Mouse (Mus musculus): ENCODE data around the gene 4930451I11Rik. TPM values are rescaled to one million over a fixed set of nuclear protein-coding genes. Genes with fewer than 3 reads are reported as not detected.

Gene 4930451I11Rik
- polyA plus RNA-seq, 1 experiment from 2014 or later = not detected

GRCm38 (mm10) chr7:126821835-126822511 is 9.5 kb downstream of the 4930451I11Rik start:
- Histone ChIP-seq H3K4me2 (replicated peaks; ENCODE audit: low read depth, low read length) (no peak overlapping the region), H3K4me1 (ENCODE audit: insufficient read depth, low read length) (peaks cover 7% of the 10 kb centered on the region), H3K9me3 (ENCODE audit: low read length) (peaks cover 5% of the 10 kb centered on the region; the same call in 1 of the 2 replicates), H3K27me3 (ENCODE audit: insufficient read depth, low read length) (peaks cover 18% of the 10 kb centered on the region), H3K4me3 (ENCODE audit: low read length) (no peak overlapping the region), H3K27ac (ENCODE audit: low read length) (no peak overlapping the region), H3K9ac (replicated peaks; ENCODE audit: low read length) (no peak overlapping the region), H3K36me3 (ENCODE audit: insufficient read depth, low read length) (no peaks in the 10 kb centered on the region)
- ATAC-seq (ENCODE audit: low FRiP score, low TSS enrichment) = peak; percentile 44; the same call in 1 of the 2 replicates
- 24% methylated on average over 7 of the region's 7 CpGs for whole genome bisulfite sequencing

- H3K27me3 ChIP-seq (ENCODE audit: insufficient read depth, low read length) = peaks cover 7% of the 10 kb centered on the region; the same call in 1 of the 2 replicates
- peaks cover 7% of the 10 kb centered on the region for H3K4me1 ChIP-seq (ENCODE audit: insufficient read depth, low read length)
- ATAC-seq (ENCODE audit: low FRiP score, low TSS enrichment) = no peak
- H3K4me3 ChIP-seq (ENCODE audit: low read length) = no peak overlapping the region
- no peaks in the 10 kb centered on the region for H3K36me3 ChIP-seq (ENCODE audit: insufficient read depth, low read length)
- no peak overlapping the region for H3K4me2 ChIP-seq (replicated peaks; ENCODE audit: low read depth, low read length)
- no peak overlapping the region for H3K27ac ChIP-seq (ENCODE audit: low read length)
- H3K9ac ChIP-seq (replicated peaks; ENCODE audit: low read length) = no peak overlapping the region
- H3K9me3 ChIP-seq (ENCODE audit: low read length) = peaks cover 5% of the 10 kb centered on the region; the same call in 1 of the 2 replicates
- WGBS = 29% methylated on average over 1 of the region's 1 CpGs
These were observed 12.6 kb downstream of the 4930451I11Rik start for GRCm38 (mm10) chr7:126818818-126819217.

DNA sequence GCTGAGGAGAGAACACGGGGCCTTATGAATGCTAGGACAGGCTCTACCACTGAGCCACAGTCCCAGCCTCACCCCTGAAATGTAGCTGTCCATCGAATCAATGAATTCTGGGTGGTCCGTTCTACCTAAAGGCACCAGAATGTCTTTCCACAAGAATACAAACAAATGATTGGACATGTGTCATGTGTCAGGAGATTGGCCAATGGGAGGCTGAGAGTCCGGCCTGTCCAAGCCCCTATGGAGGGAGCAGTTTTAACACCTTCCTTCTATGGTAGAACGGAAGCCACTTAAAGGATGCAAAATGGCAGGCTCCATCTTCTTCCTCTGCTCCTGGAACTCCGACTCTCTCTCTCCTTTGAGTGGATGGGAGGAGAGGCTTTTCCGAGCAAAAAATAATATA is 13.8 kb downstream of the 4930451I11Rik start:
- WGBS = 82% methylated on average over 7 of the region's 7 CpGs
- no peak for ATAC-seq (ENCODE audit: low FRiP score, low TSS enrichment)

DNA sequence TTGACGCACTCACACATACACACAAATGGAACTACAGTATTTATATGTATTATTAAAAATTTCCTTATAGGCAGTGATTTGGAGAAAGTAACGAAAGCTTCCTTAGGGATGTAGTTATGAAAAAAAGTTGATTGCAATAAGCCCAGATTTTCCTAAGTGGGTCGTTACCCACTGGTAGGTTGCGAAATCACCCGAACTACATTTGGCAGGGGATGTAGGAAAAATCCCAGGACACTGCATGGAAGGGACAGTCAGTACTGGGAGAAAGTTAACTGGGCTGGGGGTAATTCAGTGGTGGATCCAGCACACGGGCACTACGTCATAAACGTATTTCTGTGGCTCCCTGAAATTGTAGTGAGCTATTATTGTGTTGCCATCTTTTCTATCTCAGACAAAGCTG is 14.9 kb downstream of the 4930451I11Rik start:
- H3K4me3 ChIP-seq (ENCODE audit: low read length) = no peak overlapping the region
- no peak for ATAC-seq (ENCODE audit: low FRiP score, low TSS enrichment)
- no peak overlapping the region for H3K27ac ChIP-seq (ENCODE audit: low read length)
- peaks cover 5% of the 10 kb centered on the region; the same call in 1 of the 2 replicates for H3K9me3 ChIP-seq (ENCODE audit: low read length)
- 90% methylated on average over 8 of the region's 8 CpGs for whole genome bisulfite sequencing
- no peaks in the 10 kb centered on the region for H3K36me3 ChIP-seq (ENCODE audit: insufficient read depth, low read length)
- H3K9ac ChIP-seq (replicated peaks; ENCODE audit: low read length) = no peak overlapping the region
- H3K4me2 ChIP-seq (replicated peaks; ENCODE audit: low read depth, low read length) = no peak overlapping the region
- no peaks in the 10 kb centered on the region for H3K4me1 ChIP-seq (ENCODE audit: insufficient read depth, low read length)
- H3K27me3 ChIP-seq (ENCODE audit: insufficient read depth, low read length) = no peaks in the 10 kb centered on the region

More for the DNA sequence above, 13.8 kb downstream of the 4930451I11Rik start:
- H3K27me3 ChIP-seq (ENCODE audit: insufficient read depth, low read length) = no peaks in the 10 kb centered on the region
- no peak overlapping the region for H3K27ac ChIP-seq (ENCODE audit: low read length)
- no peak overlapping the region for H3K9ac ChIP-seq (replicated peaks; ENCODE audit: low read length)
- no peaks in the 10 kb centered on the region for H3K36me3 ChIP-seq (ENCODE audit: insufficient read depth, low read length)
- no peak overlapping the region for H3K4me3 ChIP-seq (ENCODE audit: low read length)
- no peaks in the 10 kb centered on the region for H3K4me1 ChIP-seq (ENCODE audit: insufficient read depth, low read length)
- peaks cover 5% of the 10 kb centered on the region; the same call in 1 of the 2 replicates for H3K9me3 ChIP-seq (ENCODE audit: low read length)
- H3K4me2 ChIP-seq (replicated peaks; ENCODE audit: low read depth, low read length) = no peak overlapping the region

GRCm38 (mm10) chr7:126815726-126816222 is 15.7 kb downstream of the 4930451I11Rik start:
- Histone ChIP-seq H3K27ac (ENCODE audit: low read length) (no peak overlapping the region), H3K9me3 (ENCODE audit: low read length) (peaks cover 5% of the 10 kb centered on the region; the same call in 1 of the 2 replicates), H3K27me3 (ENCODE audit: insufficient read depth, low read length) (no peaks in the 10 kb centered on the region), H3K4me1 (ENCODE audit: insufficient read depth, low read length) (no peaks in the 10 kb centered on the region), H3K4me2 (replicated peaks; ENCODE audit: low read depth, low read length) (no peak overlapping the region), H3K36me3 (ENCODE audit: insufficient read depth, low read length) (no peaks in the 10 kb centered on the region), H3K9ac (replicated peaks; ENCODE audit: low read length) (no peak overlapping the region), H3K4me3 (ENCODE audit: low read length) (no peak overlapping the region)
- WGBS = 56% methylated on average over 8 of the region's 8 CpGs
- ATAC-seq (ENCODE audit: low FRiP score, low TSS enrichment) = no peak

DNA sequence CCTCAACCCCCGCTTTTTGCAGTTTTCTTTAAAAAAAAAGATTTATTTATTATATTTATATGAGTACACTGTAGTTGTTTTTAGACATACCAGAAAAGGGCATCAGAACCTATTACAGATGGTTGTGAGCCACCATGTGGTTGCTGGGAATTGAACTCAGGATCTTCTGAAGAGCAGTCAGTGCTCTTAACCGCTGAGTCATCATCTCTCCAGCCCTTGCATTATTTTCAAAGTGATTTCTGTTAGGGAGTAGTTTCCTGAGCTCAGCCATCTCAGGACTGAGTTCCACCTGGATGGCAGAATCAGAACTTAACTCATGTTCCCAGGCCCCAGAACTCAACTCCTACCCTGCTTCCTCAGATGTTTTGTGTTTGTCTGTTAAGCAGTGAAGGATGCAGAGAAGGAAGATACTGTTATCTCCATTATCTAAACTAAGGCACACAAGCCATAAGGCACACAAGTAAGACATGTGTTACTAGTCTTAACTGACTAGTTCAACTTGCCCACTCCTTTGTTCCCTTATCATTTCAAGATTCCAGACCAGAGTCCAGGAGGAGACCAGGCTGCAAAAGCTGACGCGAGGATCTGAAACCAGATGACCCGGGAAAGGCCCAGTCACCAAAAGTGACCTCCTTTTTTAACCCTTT is 21.6 kb downstream of the 4930451I11Rik start:
- Histone ChIP-seq H3K4me2 (replicated peaks; ENCODE audit: low read depth, low read length) (peak overlapping the region; percentile 86; the same call in 1 of the 2 replicates), H3K27me3 (ENCODE audit: insufficient read depth, low read length) (no peaks in the 10 kb centered on the region), H3K9me3 (ENCODE audit: low read length) (no peaks in the 10 kb centered on the region), H3K4me1 (ENCODE audit: insufficient read depth, low read length) (peaks cover 21% of the 10 kb centered on the region), H3K9ac (replicated peaks; ENCODE audit: low read length) (peak overlapping the region; percentile 78), H3K27ac (ENCODE audit: low read length) (no peak overlapping the region), H3K36me3 (ENCODE audit: insufficient read depth, low read length) (no peaks in the 10 kb centered on the region), H3K4me3 (ENCODE audit: low read length) (no peak overlapping the region; the same call in 1 of the 2 replicates)
- no peak for ATAC-seq (ENCODE audit: low FRiP score, low TSS enrichment)
- WGBS = 48% methylated on average over 5 of the region's 5 CpGs

DNA sequence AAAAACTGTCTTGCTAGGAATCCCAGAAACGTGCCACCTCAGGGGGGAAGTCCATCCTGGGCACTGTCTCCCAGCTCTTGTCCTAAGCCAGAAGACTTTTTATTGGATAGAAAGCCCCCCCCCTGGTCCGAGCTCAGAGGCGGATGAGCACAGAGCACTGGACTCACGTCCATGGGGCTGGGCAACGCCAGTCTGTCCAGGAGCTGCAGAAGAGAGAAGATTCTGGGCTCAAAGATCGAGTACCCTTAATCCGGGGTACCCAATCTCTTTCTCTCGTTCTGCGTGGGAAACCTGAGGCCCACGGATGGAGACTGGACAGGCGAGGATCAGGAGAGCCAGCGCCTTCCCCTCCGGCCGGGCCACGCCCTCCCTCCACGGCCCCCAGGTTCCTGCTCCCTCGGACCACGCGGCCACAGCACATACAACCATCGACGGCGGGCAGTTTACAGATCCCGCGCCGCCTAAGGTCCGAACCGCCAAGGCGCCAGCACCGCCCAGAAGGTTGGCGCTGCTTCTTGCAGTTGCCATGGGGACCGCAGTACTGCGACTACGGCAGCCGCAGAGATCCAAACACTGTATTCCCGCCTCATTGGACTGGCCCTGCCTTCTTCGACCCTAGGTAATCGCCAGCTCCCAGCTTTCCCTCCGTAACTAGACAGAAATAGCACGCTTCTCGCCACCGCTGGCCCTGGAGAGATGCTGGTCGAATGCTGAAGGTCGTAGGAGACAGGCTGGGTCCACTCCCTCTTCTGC is 22.6 kb downstream of the 4930451I11Rik start:
- H3K27ac ChIP-seq (ENCODE audit: low read length) = peak overlapping the region; percentile 72
- H3K4me3 ChIP-seq (ENCODE audit: low read length) = peak overlapping the region; percentile 64
- peak; percentile 97 for ATAC-seq (ENCODE audit: low FRiP score, low TSS enrichment)
- WGBS = under 1% methylated on average over 42 of the region's 43 CpGs
- H3K4me1 ChIP-seq (ENCODE audit: insufficient read depth, low read length) = peaks cover 21% of the 10 kb centered on the region
- peak overlapping the region; percentile 86 for H3K4me2 ChIP-seq (replicated peaks; ENCODE audit: low read depth, low read length)
- H3K27me3 ChIP-seq (ENCODE audit: insufficient read depth, low read length) = no peaks in the 10 kb centered on the region
- H3K9ac ChIP-seq (replicated peaks; ENCODE audit: low read length) = peak overlapping the region; percentile 78
- H3K36me3 ChIP-seq (ENCODE audit: insufficient read depth, low read length) = no peaks in the 10 kb centered on the region
- H3K9me3 ChIP-seq (ENCODE audit: low read length) = no peaks in the 10 kb centered on the region

GRCm38 (mm10) chr7:126807405-126807804 is 24.0 kb downstream of the 4930451I11Rik start:
- Histone ChIP-seq H3K4me2 (replicated peaks; ENCODE audit: low read depth, low read length) (peak overlapping the region; percentile 86; the same call in 1 of the 2 replicates), H3K27ac (ENCODE audit: low read length) (peak overlapping the region; percentile 6; the same call in 1 of the 2 replicates), H3K9ac (replicated peaks; ENCODE audit: low read length) (peak overlapping the region; percentile 78; the same call in 1 of the 2 replicates), H3K4me1 (ENCODE audit: insufficient read depth, low read length) (peaks cover 21% of the 10 kb centered on the region), H3K9me3 (ENCODE audit: low read length) (no peaks in the 10 kb centered on the region), H3K36me3 (ENCODE audit: insufficient read depth, low read length) (no peaks in the 10 kb centered on the region), H3K4me3 (ENCODE audit: low read length) (no peak overlapping the region; the same call in 1 of the 2 replicates), H3K27me3 (ENCODE audit: insufficient read depth, low read length) (no peaks in the 10 kb centered on the region)
- ATAC-seq (ENCODE audit: low FRiP score, low TSS enrichment) = no peak
- 67% methylated on average over 4 of the region's 4 CpGs for WGBS

DNA sequence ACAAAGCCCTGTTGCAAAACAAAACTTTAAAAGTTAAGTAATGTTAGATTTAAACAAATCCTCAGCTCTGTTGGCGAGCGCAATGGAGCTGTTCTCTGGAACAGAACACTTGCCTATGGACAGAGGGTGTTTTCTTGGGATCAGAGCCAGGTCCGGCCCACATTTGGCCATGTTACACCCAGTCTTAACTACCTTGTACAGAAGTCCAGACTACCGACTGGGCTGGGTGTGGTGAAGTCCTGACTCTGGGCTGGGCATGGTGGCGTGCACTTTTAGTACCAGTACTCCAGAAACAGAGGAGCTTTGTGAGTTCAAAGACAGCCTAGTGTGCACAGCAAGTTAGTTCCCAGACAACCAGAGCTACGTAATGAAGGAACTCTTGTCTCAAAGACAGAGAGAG is 24.5 kb downstream of the 4930451I11Rik start:
- 64% methylated on average over 6 of the region's 6 CpGs for WGBS
- no peak overlapping the region for H3K9ac ChIP-seq (replicated peaks; ENCODE audit: low read length)

More for the DNA sequence above, 24.5 kb downstream of the 4930451I11Rik start:
- H3K4me2 ChIP-seq (replicated peaks; ENCODE audit: low read depth, low read length) = no peak overlapping the region
- H3K36me3 ChIP-seq (ENCODE audit: insufficient read depth, low read length) = no peaks in the 10 kb centered on the region
- no peak for ATAC-seq (ENCODE audit: low FRiP score, low TSS enrichment)
- no peak overlapping the region for H3K4me3 ChIP-seq (ENCODE audit: low read length)
- no peaks in the 10 kb centered on the region for H3K27me3 ChIP-seq (ENCODE audit: insufficient read depth, low read length)
- no peak overlapping the region for H3K27ac ChIP-seq (ENCODE audit: low read length)
- H3K4me1 ChIP-seq (ENCODE audit: insufficient read depth, low read length) = peaks cover 21% of the 10 kb centered on the region
- no peaks in the 10 kb centered on the region for H3K9me3 ChIP-seq (ENCODE audit: low read length)
